Mouse (Mus musculus) MEL (cell line): Measurements from ENCODE around the gene Atg13.

Experiments used
- CTCF ChIP-seq, 3 experiments: IDR thresholded peaks in 2 of 3; conservative IDR thresholded peaks in 1 of 3; 2 replicates each; pipeline ENCODE4 v1.5.1; 2011 to 2012; ENCODE audit warnings: low read length in 3 of 3, low read depth in 2 of 3, mild to moderate bottlenecking in 2 of 3, improper control_type of control experiment in 1 of 3, inconsistent platforms in 1 of 3, mixed read lengths in 1 of 3, moderate library complexity in 1 of 3; ENCODE audit not compliant: control insufficient read depth in 1 of 3, insufficient read depth in 1 of 3, poor library complexity in 1 of 3, severe bottlenecking in 1 of 3
- EP300 ChIP-seq, 2 experiments: IDR thresholded peaks; 2 replicates each; pipeline ENCODE4 v1.6.1; 2011; ENCODE audit warnings: improper control_type of control experiment in 2 of 2, low read length in 2 of 2, low read depth in 1 of 2, mild to moderate bottlenecking in 1 of 2
- HCFC1 ChIP-seq: IDR thresholded peaks from 2 replicates; pipeline ENCODE4 v1.6.1; 2012; ENCODE audit warnings: low read depth, mild to moderate bottlenecking, inconsistent platforms, low read length, improper control_type of control experiment, moderate library complexity
- MAX ChIP-seq: IDR thresholded peaks from 2 replicates; pipeline ENCODE4 v1.6.1; 2011; ENCODE audit warnings: low read length, improper control_type of control experiment
- MEF2A ChIP-seq: IDR thresholded peaks from 2 replicates; pipeline ENCODE4 v1.6.1; 2014; ENCODE audit warnings: low read depth, mild to moderate bottlenecking, inconsistent platforms, low read length, improper control_type of control experiment; ENCODE audit not compliant: poor library complexity, insufficient replicate concordance, severe bottlenecking; ENCODE audit errors: extremely low read depth
- MXI1 ChIP-seq: IDR thresholded peaks from 2 replicates; pipeline ENCODE4 v1.6.1; 2011; ENCODE audit warnings: mild to moderate bottlenecking, low read depth, low read length, improper control_type of control experiment
- POLR2A ChIP-seq, 2 experiments: IDR thresholded peaks; 2 replicates each; pipeline ENCODE4 v1.6.1; 2011 to 2012; ENCODE audit warnings: low read length in 2 of 2, mild to moderate bottlenecking in 2 of 2, control low read depth in 1 of 2, improper control_type of control experiment in 1 of 2, low read depth in 1 of 2, moderate library complexity in 1 of 2; ENCODE audit not compliant: control insufficient read depth in 1 of 2, insufficient read depth in 1 of 2, poor library complexity in 1 of 2
- POLR2AphosphoS2 ChIP-seq: IDR thresholded peaks from 2 replicates; pipeline ENCODE4 v1.6.1; 2011; ENCODE audit warnings: low read length, improper control_type of control experiment
- POLR2AphosphoS5 ChIP-seq: IDR thresholded peaks from 2 replicates; pipeline ENCODE4 v1.6.1; 2012; ENCODE audit warnings: low read depth, borderline replicate concordance, mild to moderate bottlenecking, inconsistent platforms, low read length, moderate library complexity, mixed read lengths
- RAD21 ChIP-seq: IDR thresholded peaks from 2 replicates; pipeline ENCODE4 v1.6.1; 2011; ENCODE audit warnings: mild to moderate bottlenecking, low read depth, low read length, improper control_type of control experiment
- USF2 ChIP-seq, 2 experiments: IDR thresholded peaks; 2 replicates each; pipeline ENCODE4 v1.6.1; 2011 to 2012; ENCODE audit warnings: improper control_type of control experiment in 2 of 2, low read length in 2 of 2, borderline replicate concordance in 1 of 2, inconsistent platforms in 1 of 2, low read depth in 1 of 2, mild to moderate bottlenecking in 1 of 2; ENCODE audit not compliant: insufficient read depth in 1 of 2
- ZC3H11A ChIP-seq: IDR thresholded peaks from 2 replicates; pipeline ENCODE4 v1.6.1; 2012; ENCODE audit warnings: low read depth, mild to moderate bottlenecking, inconsistent platforms, low read length, improper control_type of control experiment

- TF ChIP-seq HCFC1, result no peak
- TF ChIP-seq CTCF (IDR thresholded peaks at IDR 0.05 in 2 of 3, conservative IDR thresholded peaks at IDR 0.05 in 1 of 3; ENCODE audit: control insufficient read depth in 1 of 3, insufficient read depth in 1 of 3, low read depth in 2 of 3, low read length in 3 of 3, poor library complexity in 1 of 3, severe bottlenecking in 1 of 3), result no peak
- TF ChIP-seq POLR2AphosphoS5, result no peak
- no peak for TF ChIP-seq POLR2AphosphoS2
- no peak for TF ChIP-seq EP300 (IDR thresholded peaks at IDR 0.05; ENCODE audit: low read depth in 1 of 2, low read length in 2 of 2)
- no peak for TF ChIP-seq MAX
- TF ChIP-seq ZC3H11A, result no peak
- TF ChIP-seq POLR2A (IDR thresholded peaks at IDR 0.05; ENCODE audit: control insufficient read depth in 1 of 2, insufficient read depth in 1 of 2, low read depth in 1 of 2, low read length in 2 of 2, poor library complexity in 1 of 2), result no peak
- TF ChIP-seq USF2 (IDR thresholded peaks at IDR 0.05; ENCODE audit: borderline replicate concordance in 1 of 2, insufficient read depth in 1 of 2, low read depth in 1 of 2, low read length in 2 of 2), result no peak
- TF ChIP-seq RAD21, result no peak
- TF ChIP-seq MXI1, result no peak
- no peak for TF ChIP-seq MEF2A
These were observed 43.9 kb downstream of the Atg13 start for GRCm38 (mm10) chr2:91666386-91666910.
